Mouse (Mus musculus) embryonic facial prominence, embryonic 11.5 days (tissue): ENCODE results near the gene Gm17584. TPM values are rescaled to one million over a fixed set of nuclear protein-coding genes. Genes with fewer than 3 reads are reported as not detected.
"Not testable (repeated sequence)": the region's sequence is repeated elsewhere in the genome, so short reads cannot be mapped to it uniquely, and the experiment has no call there.

Experiments
- ATAC-seq: fragments of 200-750 bp; cut with Nextera tagmentation; replicated peaks from 2 replicates; pipeline ENCODE4 v1.8.0; 2017; ENCODE audit warnings: low read depth; ENCODE audit not compliant: insufficient number of reproducible peaks, low FRiP score, low TSS enrichment
- DNase-seq: peaks from one replicate; pipeline ENCODE4 v3.0.0-alpha.2; 2015; ENCODE audit warnings: low spot score
- H3K27ac ChIP-seq: fragments of 300-500 bp; sonication (generic); replicated peaks from 2 replicates; pipeline ENCODE4 v1.5.1; 2014; ENCODE audit warnings: mild to moderate bottlenecking, low read depth, low read length, control low read depth
- H3K27me3 ChIP-seq: fragments of 300-500 bp; sonication (generic); 2 replicates; pipeline ENCODE4 v1.6.1; 2014; ENCODE audit warnings: mild to moderate bottlenecking, low read length, moderate library complexity, mixed read lengths; ENCODE audit not compliant: control insufficient read depth, insufficient read depth
- H3K36me3 ChIP-seq: fragments of 300-500 bp; sonication (generic); replicated peaks from 2 replicates; pipeline ENCODE4 v1.6.1; 2014; ENCODE audit warnings: low read depth, mild to moderate bottlenecking, low read length, moderate library complexity, mixed read lengths; ENCODE audit not compliant: control insufficient read depth, insufficient read depth
- H3K4me1 ChIP-seq: fragments of 300-500 bp; sonication (generic); 2 replicates; pipeline ENCODE4 v1.6.1; 2014; ENCODE audit warnings: low read length, mixed read lengths; ENCODE audit not compliant: control insufficient read depth, insufficient read depth
- H3K4me2 ChIP-seq: fragments of 300-500 bp; sonication (generic); 2 replicates; pipeline ENCODE4 v1.6.1; 2014; ENCODE audit warnings: low read depth, mild to moderate bottlenecking, control low read depth, low read length, moderate library complexity
- H3K4me3 ChIP-seq: fragments of 300-500 bp; sonication (generic); 2 replicates; pipeline ENCODE4 v1.5.1; 2014; ENCODE audit warnings: low read depth, low read length, control low read depth
- H3K9ac ChIP-seq: fragments of 300-500 bp; sonication (generic); replicated peaks from 2 replicates; pipeline ENCODE4 v1.6.1; 2014; ENCODE audit warnings: mild to moderate bottlenecking, control low read depth, low read length
- H3K9me3 ChIP-seq: fragments of 300-500 bp; sonication (generic); replicated peaks from 2 replicates; pipeline ENCODE4 v1.6.1; 2016; ENCODE audit warnings: mild to moderate bottlenecking, low read length, inconsistent platforms, mixed read lengths; ENCODE audit not compliant: control insufficient read depth
- WGBS: fragments of 180-500 bp; shearing (Covaris S2); extraction: QIAGEN DNeasy Blood & Tissue Kit; methylation state at CpG from one replicate; pipeline ENCODE4 v1.1.7; 2014; 5-methylcytosine and 5-hydroxymethylcytosine counted together
- polyA plus RNA-seq: library from polyadenylated mRNA; unstranded; fragments of >200 nt; fragmentation: Nextera tagmentation; extraction: Ambion mirVana; gene quantifications from 2 replicates; pipeline ENCODE4 v1.2.1, GENCODE M21; 2014

Gm17584 gene
- polyA plus RNA-seq: not detected in 2 replicates

- DNase-seq, H3K4me2 ChIP-seq, H3K27ac ChIP-seq, H3K27me3 ChIP-seq, H3K4me1 ChIP-seq, ATAC-seq, H3K4me3 ChIP-seq, H3K36me3 ChIP-seq, H3K9ac ChIP-seq, H3K9me3 ChIP-seq: not testable (repeated sequence)
- no CpG with 5 or more reads among the region's 4 CpGs for WGBS
Measured at GRCm38 (mm10) chrX:124500263-124500662, at the start of gene Gm17584. TSS of gene Gm17584 (plus strand) at chrX:124500563.

Other genes starting within 250 kb of the Gm17584 start
- not detected in 2 replicates for gene Gm17469, start 129.3 kb downstream of the Gm17584 start, polyA plus RNA-seq